Mouse (Mus musculus) thymus, adult 18-20 months (tissue): Measurements from ENCODE around the gene Eno3.

Experiments
- DNase-seq, 2 experiments: peaks; one replicate each; pipeline ENCODE4 v3.0.0; 2022; ENCODE audit warnings: mixed read lengths in 2 of 2

The Eno3 gene

GRCm38 (mm10) chr11:70686901-70687566 is 30.0 kb downstream of the Eno3 start:
- no peak for DNase-seq

GRCm38 (mm10) chr11:70687601-70688199 is 30.7 kb downstream of the Eno3 start, which contains the start of gene Camta2:
Gene Camta2 (minus strand): TSS chr11:70688105.
- peak; percentile 78 to 79 for DNase-seq

- no peak for DNase-seq
Measured at GRCm38 (mm10) chr11:70688372-70688771, 31.4 kb downstream of the Eno3 start.

GRCm38 (mm10) chr11:70689578-70689977 is 32.6 kb downstream of the Eno3 start:
- DNase-seq = no peak

GRCm38 (mm10) chr11:70693504-70693903 is 36.5 kb downstream of the Eno3 start:
- no peak for DNase-seq

GRCm38 (mm10) chr11:70697376-70697775 is 40.4 kb downstream of the Eno3 start:
- DNase-seq = no peak

- no peak for DNase-seq
Measured at GRCm38 (mm10) chr11:70699051-70699450, 42.0 kb downstream of the Eno3 start.

GRCm38 (mm10) chr11:70699722-70700556 is 42.9 kb downstream of the Eno3 start, which contains the start of the genes Inca1 and Kif1c:
Gene Inca1 (minus strand): TSS chr11:70700155.
Gene Kif1c (plus strand): TSS chr11:70700548.
- DNase-seq = peak; percentile 89 to 91

GRCm38 (mm10) chr11:70700613-70701012 is 43.6 kb downstream of the Eno3 start:
- DNase-seq = peak; percentile 41 to 58

- DNase-seq = no peak
Measured at GRCm38 (mm10) chr11:70701221-70701955, 44.4 kb downstream of the Eno3 start.

GRCm38 (mm10) chr11:70701984-70702733 is 45.2 kb downstream of the Eno3 start:
- DNase-seq = no peak

GRCm38 (mm10) chr11:70702781-70703180 is 45.8 kb downstream of the Eno3 start:
- no peak for DNase-seq

- no peak for DNase-seq
Measured at GRCm38 (mm10) chr11:70706127-70706526, 49.1 kb downstream of the Eno3 start.

GRCm38 (mm10) chr11:70711026-70711425 is 54.0 kb downstream of the Eno3 start:
- DNase-seq = no peak
